Comparison of ENCODE assay signal across 8 mouse cellular contexts in genomic region chr10:117147463-117148360, GRCm38 (mm10). TPM values are rescaled to one million over a fixed set of nuclear protein-coding genes. Genes with fewer than 3 reads are reported as not detected.
DNase-seq lines count a peak whose midpoint lies in the region; ATAC-seq lines count a peak whose summit lies in the region.

No protein-coding gene starts in this region.

- no peaks in the 10 kb centered on the region for H3K36me3 ChIP-seq in forebrain, embryonic 13.5 days (ENCODE audit: poor library complexity, severe bottlenecking)
- H3K36me3 ChIP-seq in intestine, embryonic 16.5 days (ENCODE audit: control insufficient read depth, insufficient read depth, low read length) = no peaks in the 10 kb centered on the region
- no peaks in the 10 kb centered on the region for H3K36me3 ChIP-seq in splenic B cell, adult 2 months (ENCODE audit: control insufficient read depth, insufficient read depth, low read length, poor library complexity, severe bottlenecking)

- peak overlapping the region; percentile 84 for H3K4me2 ChIP-seq in forebrain, embryonic 13.5 days
- peak overlapping the region; percentile 75 for H3K4me2 ChIP-seq in intestine, embryonic 16.5 days (ENCODE audit: low read depth, low read length)

- peak; percentile 61 for ATAC-seq in forebrain, embryonic 13.5 days
- peak; percentile 18 for ATAC-seq in intestine, embryonic 16.5 days

- H3K4me1 ChIP-seq in forebrain, embryonic 13.5 days = peaks cover 34% of the 10 kb centered on the region
- peaks cover 45% of the 10 kb centered on the region for H3K4me1 ChIP-seq in intestine, embryonic 16.5 days (ENCODE audit: control insufficient read depth, insufficient read depth, low read length)

- no peaks in the 10 kb centered on the region for H3K9me3 ChIP-seq in forebrain, embryonic 13.5 days (replicated peaks)
- no peaks in the 10 kb centered on the region for H3K9me3 ChIP-seq in intestine, embryonic 16.5 days (ENCODE audit: control insufficient read depth, low read length)

- peak overlapping the region; percentile 99 for H3K4me3 ChIP-seq in forebrain, embryonic 13.5 days
- peak overlapping the region; percentile 98 for H3K4me3 ChIP-seq in intestine, embryonic 16.5 days (ENCODE audit: low read length)

- peaks cover 14% of the 10 kb centered on the region for H3K27me3 ChIP-seq in forebrain, embryonic 13.5 days
- H3K27me3 ChIP-seq in intestine, embryonic 16.5 days (replicated peaks; ENCODE audit: control insufficient read depth, insufficient read depth, low read length) = no peaks in the 10 kb centered on the region
- H3K27me3 ChIP-seq in splenic B cell, adult 2 months (ENCODE audit: control insufficient read depth, insufficient read depth, low read length, poor library complexity, severe bottlenecking) = no peaks in the 10 kb centered on the region

- 1% methylated on average over 30 of the region's 72 CpGs for WGBS in forebrain, embryonic 13.5 days
- WGBS in intestine, embryonic 16.5 days = under 1% methylated on average over 71 of the region's 72 CpGs

- peak overlapping the region; percentile 97 for H3K9ac ChIP-seq in forebrain, embryonic 13.5 days
- peak overlapping the region; percentile 98 for H3K9ac ChIP-seq in intestine, embryonic 16.5 days (ENCODE audit: low read depth, low read length)

- peak overlapping the region; percentile 84 for H3K27ac ChIP-seq in forebrain, embryonic 13.5 days
- H3K27ac ChIP-seq in intestine, embryonic 16.5 days (ENCODE audit: low read length) = peak overlapping the region; percentile 91

- peak; percentile 43 for DNase-seq in right cerebral cortex, postnatal 10 days (ENCODE audit: low spot score in 2 of 2)
- no peak for DNase-seq in right cerebral cortex, adult 2 months (ENCODE audit: low spot score in 2 of 2)
- peak; percentile 50 for DNase-seq in adrenal gland, postnatal 10 days
- DNase-seq in lung, postnatal 10 days = peak; percentile 53
- peak; percentile 7 for DNase-seq in splenic B cell, adult 2 months (ENCODE audit: low read depth, low spot score)
- no peak for DNase-seq in left cerebral cortex, adult 11 months (ENCODE audit: low spot score)

RNA-seq across cellular contexts. Expression of gene Frs2, which starts 0.6 kb away (rescaled TPM):
- total RNA-seq in adrenal gland, postnatal 10 days (2021) = 10 to 100 TPM; 24.0 to 26.4 TPM
- 16.0 and 19.7 TPM in 2 replicates for polyA plus RNA-seq in forebrain, embryonic 13.5 days (2015; fragmentation: Nextera tagmentation; extraction: Ambion mirVana)
- 13.9 and 15.6 TPM in 2 replicates for polyA plus RNA-seq in intestine, embryonic 16.5 days (2015; fragmentation: Nextera tagmentation; extraction: Ambion mirVana)

Comparison
In these comparisons a context has a peak if more than half of its experiments do, and no peak if none do; other contexts are left out.
1. DNase-seq: peak in right cerebral cortex, postnatal 10 days (2 of 2), adrenal gland, postnatal 10 days (single experiment), lung, postnatal 10 days (single experiment) and splenic B cell, adult 2 months (single experiment); none in right cerebral cortex, adult 2 months (0 of 2) and left cerebral cortex, adult 11 months (single experiment).